27 mouse cellular contexts compared by ENCODE assay signal in the genomic region with DNA sequence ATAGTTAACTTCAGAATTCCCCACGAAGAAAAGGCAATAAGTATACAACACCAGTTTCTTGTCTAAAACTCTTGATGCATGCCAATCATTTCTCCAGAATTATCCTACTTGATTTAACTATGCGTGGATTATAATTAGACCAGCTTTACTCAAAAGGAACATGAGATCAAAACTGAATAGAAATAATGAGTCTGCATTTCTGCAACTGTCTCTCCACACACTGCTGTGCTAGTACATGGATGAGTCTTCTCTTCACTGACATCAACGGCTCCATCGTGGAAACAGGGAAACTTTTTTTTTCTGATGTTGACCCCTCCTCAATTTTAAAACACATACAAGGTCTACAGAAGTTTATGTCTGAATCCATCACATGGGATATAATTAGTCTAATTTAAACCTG.
"Had no signal": no experiment of that assay in that cellular context is flagged by ENCODE, and none has a peak within 500 bp of the region (broad histone marks: within the 10 kb centered on the region; RNA-seq: fewer than 3 reads in every experiment).

No protein-coding gene starts in this region.

- DNase-seq: cerebellum, adult 18-20 months; cerebellum, adult 2 months; cerebellum, adult 8-10 months; cerebellum, adult 9-10 months; cerebellum, adult 9-11 months; cerebellum, postnatal 10 days; cerebellum, postnatal 14 days; cerebellum, postnatal 25 days; cerebellum, postnatal 36 days; embryo, embryonic 11 days; gastrocnemius, adult 2 months; gastrocnemius, postnatal 10 days; gastrocnemius, postnatal 14 days; gastrocnemius, postnatal 25 days; gastrocnemius, postnatal 36 days; heart, adult 11 months; heart, adult 18-20 months; heart, adult 2 months had no signal

- H3K27ac ChIP-seq: embryonic facial prominence, embryonic 10.5 days; embryonic facial prominence, embryonic 12.5 days; embryonic facial prominence, embryonic 13.5 days; embryonic facial prominence, embryonic 15.5 days; gastrocnemius, adult 2 months; heart, adult 2 months; heart, embryonic 10.5 days; heart, embryonic 13.5 days had no signal

- H3K9me3 ChIP-seq: embryonic facial prominence, embryonic 10.5 days; embryonic facial prominence, embryonic 12.5 days; embryonic facial prominence, embryonic 13.5 days; embryonic facial prominence, embryonic 15.5 days; heart, embryonic 10.5 days; heart, embryonic 13.5 days had no signal

- H3K36me3 ChIP-seq: embryonic facial prominence, embryonic 10.5 days; embryonic facial prominence, embryonic 12.5 days; embryonic facial prominence, embryonic 13.5 days; embryonic facial prominence, embryonic 15.5 days; heart, embryonic 10.5 days; heart, embryonic 12.5 days; heart, embryonic 13.5 days had no signal

- H3K4me2 ChIP-seq: embryonic facial prominence, embryonic 12.5 days; embryonic facial prominence, embryonic 13.5 days; embryonic facial prominence, embryonic 15.5 days; heart, embryonic 11.5 days; heart, embryonic 12.5 days; heart, embryonic 13.5 days had no signal

- H3K27me3 ChIP-seq: embryonic facial prominence, embryonic 12.5 days; embryonic facial prominence, embryonic 13.5 days; embryonic facial prominence, embryonic 15.5 days; heart, embryonic 12.5 days; heart, embryonic 13.5 days had no signal

- H3K9ac ChIP-seq: embryonic facial prominence, embryonic 12.5 days; embryonic facial prominence, embryonic 13.5 days; embryonic facial prominence, embryonic 15.5 days; heart, embryonic 12.5 days; heart, embryonic 13.5 days had no signal

- H3K4me3 ChIP-seq: embryonic facial prominence, embryonic 10.5 days; embryonic facial prominence, embryonic 12.5 days; embryonic facial prominence, embryonic 13.5 days; embryonic facial prominence, embryonic 15.5 days; erythroblast, embryonic 14.5 days; gastrocnemius, adult 2 months; heart, adult 2 months; heart, embryonic 10.5 days; heart, embryonic 12.5 days; heart, embryonic 13.5 days had no signal

- H3K4me1 ChIP-seq: embryonic facial prominence, embryonic 12.5 days; embryonic facial prominence, embryonic 13.5 days; embryonic facial prominence, embryonic 15.5 days had no signal
